Mouse (Mus musculus) stomach, embryonic 15.5 days (tissue): ENCODE results near the gene Hmga2. TPM values are rescaled to one million over a fixed set of nuclear protein-coding genes. Genes with fewer than 3 reads are reported as not detected.
A peak's percentile ranks its signal among the peaks of the same experiment; 100 is the strongest.

ENCODE experiments used
- ATAC-seq: fragments of 200-750 bp; cut with Nextera tagmentation; 2 replicates; pipeline ENCODE4 v1.8.0; 2017; ENCODE audit warnings: low read depth, moderate number of reproducible peaks, moderate TSS enrichment; ENCODE audit not compliant: insufficient read depth, low FRiP score
- H3K27ac ChIP-seq: fragments of 300-500 bp; sonication (generic); 2 replicates; pipeline ENCODE4 v1.5.1; 2015; ENCODE audit warnings: mild to moderate bottlenecking, inconsistent platforms
- H3K27me3 ChIP-seq: fragments of 300-500 bp; sonication (generic); replicated peaks from 2 replicates; pipeline ENCODE4 v1.6.1; 2015; ENCODE audit warnings: inconsistent platforms
- H3K36me3 ChIP-seq: fragments of 300-500 bp; sonication (generic); 2 replicates; pipeline ENCODE4 v1.6.1; 2015; ENCODE audit warnings: inconsistent platforms
- H3K4me1 ChIP-seq: fragments of 300-500 bp; sonication (generic); 2 replicates; pipeline ENCODE4 v1.6.1; 2015; ENCODE audit warnings: inconsistent platforms
- H3K4me2 ChIP-seq: fragments of 300-500 bp; sonication (generic); 2 replicates; pipeline ENCODE4 v1.6.1; 2015; ENCODE audit warnings: mild to moderate bottlenecking, inconsistent platforms
- H3K4me3 ChIP-seq: fragments of 300-500 bp; sonication (generic); replicated peaks from 2 replicates; pipeline ENCODE4 v1.5.1; 2015; ENCODE audit warnings: inconsistent platforms
- H3K9ac ChIP-seq: fragments of 300-500 bp; sonication (generic); 2 replicates; pipeline ENCODE4 v1.6.1; 2015; ENCODE audit warnings: inconsistent platforms
- H3K9me3 ChIP-seq: fragments of 300-500 bp; sonication (generic); 2 replicates; pipeline ENCODE4 v1.6.1; 2016; ENCODE audit warnings: inconsistent platforms
- WGBS: fragments of 180-500 bp; shearing (Covaris S2); methylation state at CpG from one replicate; pipeline ENCODE4 v1.1.7; 2015; 5-methylcytosine and 5-hydroxymethylcytosine counted together
- polyA plus RNA-seq: library from polyadenylated mRNA; unstranded; fragments of >200 nt; fragmentation: Nextera tagmentation; extraction: Ambion mirVana; gene quantifications from 2 replicates; pipeline ENCODE4 v1.2.1, GENCODE M21; 2015

Hmga2 gene
- polyA plus RNA-seq, 1 experiment from 2014 or later = 29.3 TPM

- no peaks in the 10 kb centered on the region for H3K27me3 ChIP-seq
- 0 out of 2 replicates have a peak overlapping the region, but pooled peaks have one; percentile 19 for H3K27ac ChIP-seq
- no peaks in the 10 kb centered on the region for H3K9me3 ChIP-seq
- no peak for ATAC-seq
- no peak overlapping the region for H3K4me3 ChIP-seq
- H3K4me1 ChIP-seq = peaks cover 27% of the 10 kb centered on the region
- no peak overlapping the region for H3K9ac ChIP-seq
- no peak overlapping the region for H3K4me2 ChIP-seq
- no peaks in the 10 kb centered on the region for H3K36me3 ChIP-seq
- WGBS = 72% methylated on average over 5 of the region's 5 CpGs
Observed at GRCm38 (mm10) chr10:120402966-120403365, 73.3 kb downstream of the Hmga2 start.

GRCm38 (mm10) chr10:120401787-120402186, 74.5 kb downstream of the Hmga2 start:
- 41% methylated on average over 8 of the region's 8 CpGs for WGBS
- H3K9ac ChIP-seq = no peak overlapping the region
- no peak overlapping the region for H3K4me2 ChIP-seq
- H3K4me1 ChIP-seq = peaks cover 22% of the 10 kb centered on the region
- H3K36me3 ChIP-seq = no peaks in the 10 kb centered on the region
- no peaks in the 10 kb centered on the region for H3K9me3 ChIP-seq
- H3K27ac ChIP-seq = peak overlapping the region; percentile 54; the same call in 1 of the 2 replicates
- H3K4me3 ChIP-seq = no peak overlapping the region
- no peaks in the 10 kb centered on the region for H3K27me3 ChIP-seq
- no peak for ATAC-seq

GRCm38 (mm10) chr10:120399846-120400510, 76.3 kb downstream of the Hmga2 start:
- H3K4me1 ChIP-seq = peaks cover 22% of the 10 kb centered on the region
- H3K27ac ChIP-seq = peak overlapping the region; percentile 62
- no peak overlapping the region for H3K9ac ChIP-seq
- no peak for ATAC-seq
- 33% methylated on average over 9 of the region's 9 CpGs for WGBS
- H3K27me3 ChIP-seq = no peaks in the 10 kb centered on the region
- H3K4me3 ChIP-seq = no peak overlapping the region
- H3K9me3 ChIP-seq = no peaks in the 10 kb centered on the region
- no peaks in the 10 kb centered on the region for H3K36me3 ChIP-seq
- no peak overlapping the region for H3K4me2 ChIP-seq

GRCm38 (mm10) chr10:120398745-120399144, 77.5 kb downstream of the Hmga2 start:
- H3K4me2 ChIP-seq = no peak overlapping the region
- H3K27me3 ChIP-seq = no peaks in the 10 kb centered on the region
- H3K4me1 ChIP-seq = peaks cover 26% of the 10 kb centered on the region
- H3K36me3 ChIP-seq = no peaks in the 10 kb centered on the region
- H3K4me3 ChIP-seq = no peak overlapping the region
- ATAC-seq = no peak
- H3K9me3 ChIP-seq = no peaks in the 10 kb centered on the region
- WGBS = 36% methylated on average over 6 of the region's 6 CpGs
- H3K9ac ChIP-seq = no peak overlapping the region
- H3K27ac ChIP-seq = peak overlapping the region; percentile 64; the same call in 1 of the 2 replicates

- Histone ChIP-seq H3K27ac (no peak overlapping the region), H3K4me2 (no peak overlapping the region), H3K36me3 (no peaks in the 10 kb centered on the region), H3K4me3 (no peak overlapping the region), H3K27me3 (no peaks in the 10 kb centered on the region), H3K9me3 (no peaks in the 10 kb centered on the region), H3K4me1 (peaks cover 35% of the 10 kb centered on the region), H3K9ac (no peak overlapping the region)
- ATAC-seq = no peak
- WGBS = 76% methylated on average over 17 of the region's 17 CpGs
Observed at GRCm38 (mm10) chr10:120397211-120397631, 79.0 kb downstream of the Hmga2 start.

- Histone ChIP-seq H3K9ac (no peak overlapping the region), H3K36me3 (no peaks in the 10 kb centered on the region), H3K27ac (no peak overlapping the region), H3K4me2 (no peak overlapping the region), H3K9me3 (no peaks in the 10 kb centered on the region), H3K4me1 (peaks cover 39% of the 10 kb centered on the region), H3K27me3 (no peaks in the 10 kb centered on the region), H3K4me3 (no peak overlapping the region)
- no peak for ATAC-seq
- WGBS = 58% methylated on average over 6 of the region's 6 CpGs
Observed at GRCm38 (mm10) chr10:120395550-120395949, 80.7 kb downstream of the Hmga2 start.

- WGBS = 75% methylated on average over 9 of the region's 9 CpGs
- no peak overlapping the region for H3K4me3 ChIP-seq
- no peak overlapping the region for H3K27ac ChIP-seq
- no peak for ATAC-seq
- no peaks in the 10 kb centered on the region for H3K9me3 ChIP-seq
- H3K27me3 ChIP-seq = no peaks in the 10 kb centered on the region
- H3K4me2 ChIP-seq = no peak overlapping the region
- peaks cover 38% of the 10 kb centered on the region for H3K4me1 ChIP-seq
- H3K36me3 ChIP-seq = no peaks in the 10 kb centered on the region
- H3K9ac ChIP-seq = no peak overlapping the region
Observed at GRCm38 (mm10) chr10:120394740-120395139, 81.5 kb downstream of the Hmga2 start.

GRCm38 (mm10) chr10:120391971-120392716, 84.1 kb downstream of the Hmga2 start:
- Histone ChIP-seq H3K9ac (no peak overlapping the region), H3K4me1 (peaks cover 40% of the 10 kb centered on the region), H3K9me3 (no peaks in the 10 kb centered on the region), H3K4me3 (no peak overlapping the region), H3K27ac (peak overlapping the region; percentile 65; the same call in 1 of the 2 replicates), H3K27me3 (no peaks in the 10 kb centered on the region), H3K36me3 (no peaks in the 10 kb centered on the region), H3K4me2 (0 out of 2 replicates have a peak overlapping the region, but pooled peaks have one; percentile 41)
- WGBS = 42% methylated on average over 14 of the region's 14 CpGs
- no peak for ATAC-seq

- ATAC-seq = peak; percentile 40; the same call in 1 of the 2 replicates
Observed at GRCm38 (mm10) chr10:120390912-120391835, 85.1 kb downstream of the Hmga2 start.

GRCm38 (mm10) chr10:120389707-120390106, 86.6 kb downstream of the Hmga2 start:
- H3K9ac ChIP-seq = no peak overlapping the region
- H3K36me3 ChIP-seq = no peaks in the 10 kb centered on the region
- no peak for ATAC-seq
- H3K9me3 ChIP-seq = no peaks in the 10 kb centered on the region
- no peak overlapping the region for H3K27ac ChIP-seq
- no peaks in the 10 kb centered on the region for H3K27me3 ChIP-seq
- no peak overlapping the region for H3K4me2 ChIP-seq
- H3K4me3 ChIP-seq = no peak overlapping the region
- WGBS = 54% methylated on average over 6 of the region's 6 CpGs
- H3K4me1 ChIP-seq = peaks cover 52% of the 10 kb centered on the region

More at GRCm38 (mm10) chr10:120390912-120391835, 85.1 kb downstream of the Hmga2 start:
- WGBS = 26% methylated on average over 28 of the region's 28 CpGs
- no peaks in the 10 kb centered on the region for H3K9me3 ChIP-seq
- no peaks in the 10 kb centered on the region for H3K36me3 ChIP-seq
- peak overlapping the region; percentile 41 for H3K4me2 ChIP-seq
- H3K27ac ChIP-seq = peak overlapping the region; percentile 65
- no peaks in the 10 kb centered on the region for H3K27me3 ChIP-seq
- H3K9ac ChIP-seq = no peak overlapping the region
- peaks cover 44% of the 10 kb centered on the region for H3K4me1 ChIP-seq
- no peak overlapping the region for H3K4me3 ChIP-seq

GRCm38 (mm10) chr10:120388966-120389365, 87.3 kb downstream of the Hmga2 start:
- H3K9ac ChIP-seq = no peak overlapping the region

More at GRCm38 (mm10) chr10:120388966-120389365, 87.3 kb downstream of the Hmga2 start:
- H3K4me3 ChIP-seq = no peak overlapping the region
- no peak overlapping the region for H3K4me2 ChIP-seq
- 36% methylated on average over 10 of the region's 10 CpGs for WGBS
- no peak for ATAC-seq
- H3K27ac ChIP-seq = no peak overlapping the region; the same call in 1 of the 2 replicates
- H3K27me3 ChIP-seq = no peaks in the 10 kb centered on the region
- no peaks in the 10 kb centered on the region for H3K9me3 ChIP-seq
- no peaks in the 10 kb centered on the region for H3K36me3 ChIP-seq
- H3K4me1 ChIP-seq = peaks cover 56% of the 10 kb centered on the region
